Comparison of ENCODE assay signal across 8 mouse cellular contexts in genomic region chr9:60858306-60858960, GRCm38 (mm10).
DNase-seq lines count a peak whose midpoint lies in the region; ATAC-seq and TF ChIP-seq lines count a peak whose summit lies in the region.

No protein-coding gene starts in this region.

- no peak overlapping the region for H3K4me3 ChIP-seq in heart, embryonic 14.5 days (ENCODE audit: control insufficient read depth in 1 of 2, insufficient read depth in 1 of 2, low read depth in 1 of 2, low read length in 2 of 2)
- no peak overlapping the region for H3K4me3 ChIP-seq in limb, embryonic 12.5 days (replicated peaks)
- H3K4me3 ChIP-seq in midbrain, postnatal 0 days (ENCODE audit: low read depth, low read length) = peak overlapping the region; percentile 16; the same call in 1 of the 2 replicates

- DNase-seq in adrenal gland, postnatal 14 days = peak; percentile 71
- DNase-seq in adrenal gland, postnatal 25 days = no peak
- DNase-seq in urinary bladder, postnatal 25 days (ENCODE audit: low spot score) = peak; percentile 49
- no peak for DNase-seq in urinary bladder, postnatal 14 days (ENCODE audit: low spot score)
- peak; percentile 73 for DNase-seq in midbrain, postnatal 0 days (ENCODE audit: low spot score)
- DNase-seq in urinary bladder, postnatal 10 days (ENCODE audit: low spot score) = no peak

- H3K4me1 ChIP-seq in heart, embryonic 14.5 days (ENCODE audit: control insufficient read depth in 2 of 2, insufficient read depth in 2 of 2, low read length in 2 of 2) = peaks cover 0 to 5% of the 10 kb centered on the region in 2 experiments; a peak in 2 of 4 replicates
- H3K4me1 ChIP-seq in limb, embryonic 12.5 days (replicated peaks) = peaks cover 8% of the 10 kb centered on the region; the same call in 1 of the 2 replicates
- peaks cover 10% of the 10 kb centered on the region; the same call in 1 of the 2 replicates for H3K4me1 ChIP-seq in midbrain, postnatal 0 days (ENCODE audit: insufficient read depth, low read length)

- no peak for ATAC-seq in heart, embryonic 14.5 days (ENCODE audit: insufficient number of reproducible peaks, insufficient read depth, low FRiP score, low read depth)
- ATAC-seq in limb, embryonic 12.5 days (ENCODE audit: insufficient number of reproducible peaks, insufficient read depth, low FRiP score, low TSS enrichment, low read depth) = no peak
- ATAC-seq in midbrain, postnatal 0 days (ENCODE audit: low FRiP score) = no peak

- peaks cover 73% of the 10 kb centered on the region for H3K36me3 ChIP-seq in heart, embryonic 14.5 days (ENCODE audit: control insufficient read depth, insufficient read depth, low read length)
- H3K36me3 ChIP-seq in limb, embryonic 12.5 days = peaks cover 36% of the 10 kb centered on the region
- H3K36me3 ChIP-seq in midbrain, postnatal 0 days (ENCODE audit: insufficient read depth, low read length) = no peaks in the 10 kb centered on the region

- peak; percentile 99 for TF ChIP-seq CTCF in midbrain, postnatal 0 days (IDR thresholded peaks at IDR 0.05)

- H3K9ac ChIP-seq in heart, embryonic 14.5 days (ENCODE audit: low read length) = no peak overlapping the region
- H3K9ac ChIP-seq in limb, embryonic 12.5 days (replicated peaks) = no peak overlapping the region
- no peak overlapping the region for H3K9ac ChIP-seq in midbrain, postnatal 0 days (replicated peaks; ENCODE audit: low read length, poor library complexity, severe bottlenecking)

- peak overlapping the region; percentile 31; the same call in 1 of the 2 replicates for H3K4me2 ChIP-seq in heart, embryonic 14.5 days (ENCODE audit: low read length)
- H3K4me2 ChIP-seq in limb, embryonic 12.5 days = peak overlapping the region; percentile 45
- H3K4me2 ChIP-seq in midbrain, postnatal 0 days (ENCODE audit: low read depth, low read length, poor library complexity, severe bottlenecking) = peak overlapping the region; percentile 42

- WGBS in heart, embryonic 14.5 days = 38% methylated on average over 11 of the region's 11 CpGs
- 37% methylated on average over 11 of the region's 11 CpGs for WGBS in limb, embryonic 12.5 days
- 31% methylated on average over 11 of the region's 11 CpGs for WGBS in midbrain, postnatal 0 days

- no peaks in the 10 kb centered on the region for H3K9me3 ChIP-seq in heart, embryonic 14.5 days (ENCODE audit: control insufficient read depth, low read length)
- no peaks in the 10 kb centered on the region for H3K9me3 ChIP-seq in limb, embryonic 12.5 days
- H3K9me3 ChIP-seq in midbrain, postnatal 0 days (ENCODE audit: low read length) = no peaks in the 10 kb centered on the region

- no peak overlapping the region for H3K27ac ChIP-seq in heart, embryonic 14.5 days (replicated peaks in 1 of 2; ENCODE audit: control insufficient read depth in 1 of 2, insufficient read depth in 1 of 2, low read depth in 2 of 2, low read length in 2 of 2)
- H3K27ac ChIP-seq in limb, embryonic 12.5 days = no peak overlapping the region
- no peak overlapping the region for H3K27ac ChIP-seq in midbrain, postnatal 0 days (ENCODE audit: low read depth, low read length)

- H3K27me3 ChIP-seq in heart, embryonic 14.5 days (ENCODE audit: control insufficient read depth, insufficient read depth, low read length) = no peaks in the 10 kb centered on the region
- H3K27me3 ChIP-seq in limb, embryonic 12.5 days = no peaks in the 10 kb centered on the region
- H3K27me3 ChIP-seq in midbrain, postnatal 0 days (ENCODE audit: insufficient read depth, low read length) = no peaks in the 10 kb centered on the region

Comparison
In these comparisons a context has a peak if more than half of its experiments do, and no peak if none do; other contexts are left out.
1. DNase-seq: peak in adrenal gland, postnatal 14 days (single experiment), urinary bladder, postnatal 25 days (single experiment) and midbrain, postnatal 0 days (single experiment); none in adrenal gland, postnatal 25 days (single experiment), urinary bladder, postnatal 14 days (single experiment) and urinary bladder, postnatal 10 days (single experiment).
2. Peak in every context shown above with its lines, with median percentiles within 50 percentile points of each other: H3K4me2 ChIP-seq.